Mouse (Mus musculus) heart, adult 10 weeks (tissue): Measurements from ENCODE around the gene Scn3b. TPM values are rescaled to one million over a fixed set of nuclear protein-coding genes. Genes with fewer than 3 reads are reported as not detected.

Experiments
- polyA plus RNA-seq: library from polyadenylated mRNA; stranded (reverse); fragments of 350-450 nt; fragmentation: Illumina TruSeq; extraction: RNeasy Lipid Tissue Mini Kit (QIAGEN cat#74804); gene quantifications from one replicate; pipeline ENCODE4 v1.2.3, GENCODE M21; 2014; ENCODE audit warnings: low read depth, low replicate concordance

The Scn3b gene
- polyA plus RNA-seq: 0.73 TPM

GRCm38 (mm10) chr9:40269103-40269861 is at the start of gene Scn3b:
TSS of gene Scn3b (plus strand) at chr9:40269217.

Other genes starting within 250 kb of the Scn3b start
- not detected for gene Olfr981, start 247.8 kb upstream of the Scn3b start, polyA plus RNA-seq
- not detected for gene Olfr982, start 195.4 kb upstream of the Scn3b start, polyA plus RNA-seq
- gene Olfr983, start 175.6 kb upstream of the Scn3b start, polyA plus RNA-seq: not detected
- not detected for gene Olfr984, start 155.0 kb upstream of the Scn3b start, polyA plus RNA-seq
- gene Olfr985, start 139.0 kb upstream of the Scn3b start, polyA plus RNA-seq: not detected
- not detected for gene Tmem225, start 121.1 kb upstream of the Scn3b start, polyA plus RNA-seq
- gene Olfr986, start 88.3 kb upstream of the Scn3b start, polyA plus RNA-seq: not detected
- gene Zfp202, start 76.9 kb upstream of the Scn3b start, polyA plus RNA-seq: 3.2 TPM